Mouse (Mus musculus): Measurements from ENCODE around the gene Gemin2. TPM values are rescaled to one million over a fixed set of nuclear protein-coding genes. Genes with fewer than 3 reads are reported as not detected.
A peak's percentile ranks its signal among the peaks of the same experiment; 100 is the strongest.

Gemin2 gene
- polyA plus RNA-seq, 1 experiment, result 31.1 TPM

- peak; percentile 51; the same call in 1 of the 2 replicates for TF ChIP-seq EP300 (IDR thresholded peaks at IDR 0.05; ENCODE audit: insufficient read depth, low read depth, low read length)
- peak; percentile 86 for TF ChIP-seq POLR2A (IDR thresholded peaks at IDR 0.05; ENCODE audit: insufficient read depth, low read length)
- TF ChIP-seq CTCF (IDR thresholded peaks at IDR 0.05; ENCODE audit: low read depth, low read length), result no peak
- Histone ChIP-seq H3K4me3 (ENCODE audit: low read depth, low read length) (peak within 1 kb of the TSS; percentile 74), H3K27me3 (ENCODE audit: control insufficient read depth, insufficient read depth, low read length, poor library complexity, severe bottlenecking) (no peaks in the 10 kb centered on the region), H3K36me3 (ENCODE audit: control insufficient read depth, insufficient read depth, low read length, poor library complexity, severe bottlenecking) (no peaks in the 10 kb centered on the region), H3K9ac (ENCODE audit: low read depth, poor library complexity, severe bottlenecking) (peak within 1 kb of the TSS; percentile 75), H3K27ac (ENCODE audit: insufficient read depth, low read length) (peak within 1 kb of the TSS; percentile 43), H3K4me1 (ENCODE audit: control insufficient read depth, insufficient read depth, low read length) (no peaks in the 10 kb centered on the region), H3K9me3 (replicated peaks; ENCODE audit: control insufficient read depth, insufficient read depth, low read length, poor library complexity, severe bottlenecking) (no peaks in the 10 kb centered on the region)
These were observed 47.9 kb downstream of the Gemin2 start, which contains the start of gene Trappc6b for GRCm38 (mm10) chr12:59060993-59061595. Gene Trappc6b, minus strand, starts transcription at chr12:59061472.

GRCm38 (mm10) chr12:59064837-59065236 lies 51.6 kb downstream of the Gemin2 start:
- Histone ChIP-seq H3K4me3 (ENCODE audit: low read depth, low read length) (no peak overlapping the region), H3K9me3 (replicated peaks; ENCODE audit: control insufficient read depth, insufficient read depth, low read length, poor library complexity, severe bottlenecking) (no peaks in the 10 kb centered on the region), H3K27me3 (ENCODE audit: control insufficient read depth, insufficient read depth, low read length, poor library complexity, severe bottlenecking) (no peaks in the 10 kb centered on the region), H3K4me1 (ENCODE audit: control insufficient read depth, insufficient read depth, low read length) (no peaks in the 10 kb centered on the region), H3K27ac (ENCODE audit: insufficient read depth, low read length) (no peak overlapping the region), H3K9ac (ENCODE audit: low read depth, poor library complexity, severe bottlenecking) (no peak overlapping the region), H3K36me3 (ENCODE audit: control insufficient read depth, insufficient read depth, low read length, poor library complexity, severe bottlenecking) (peaks cover 18% of the 10 kb centered on the region)
- TF ChIP-seq EP300 (IDR thresholded peaks at IDR 0.05; ENCODE audit: insufficient read depth, low read depth, low read length) (no peak), CTCF (IDR thresholded peaks at IDR 0.05; ENCODE audit: low read depth, low read length) (no peak), POLR2A (IDR thresholded peaks at IDR 0.05; ENCODE audit: insufficient read depth, low read length) (no peak)

GRCm38 (mm10) chr12:59065776-59066175 lies 52.6 kb downstream of the Gemin2 start:
- TF ChIP-seq CTCF (IDR thresholded peaks at IDR 0.05; ENCODE audit: low read depth, low read length), result no peak
- TF ChIP-seq EP300 (IDR thresholded peaks at IDR 0.05; ENCODE audit: insufficient read depth, low read depth, low read length), result no peak
- TF ChIP-seq POLR2A (IDR thresholded peaks at IDR 0.05; ENCODE audit: insufficient read depth, low read length), result no peak
- Histone ChIP-seq H3K36me3 (ENCODE audit: control insufficient read depth, insufficient read depth, low read length, poor library complexity, severe bottlenecking) (peaks cover 26% of the 10 kb centered on the region), H3K27ac (ENCODE audit: insufficient read depth, low read length) (peak overlapping the region; percentile 84), H3K9me3 (replicated peaks; ENCODE audit: control insufficient read depth, insufficient read depth, low read length, poor library complexity, severe bottlenecking) (no peaks in the 10 kb centered on the region), H3K9ac (ENCODE audit: low read depth, poor library complexity, severe bottlenecking) (peak overlapping the region; percentile 70), H3K4me1 (ENCODE audit: control insufficient read depth, insufficient read depth, low read length) (no peaks in the 10 kb centered on the region), H3K27me3 (ENCODE audit: control insufficient read depth, insufficient read depth, low read length, poor library complexity, severe bottlenecking) (no peaks in the 10 kb centered on the region), H3K4me3 (ENCODE audit: low read depth, low read length) (peak overlapping the region; percentile 90; the same call in 1 of the 2 replicates)

GRCm38 (mm10) chr12:59066448-59067077 lies 53.4 kb downstream of the Gemin2 start, which contains the start of gene Pnn:
Gene Pnn, plus strand, starts transcription at chr12:59066884.
- H3K9me3 ChIP-seq (replicated peaks; ENCODE audit: control insufficient read depth, insufficient read depth, low read length, poor library complexity, severe bottlenecking), result no peaks in the 10 kb centered on the region
- H3K9ac ChIP-seq (ENCODE audit: low read depth, poor library complexity, severe bottlenecking), result peak within 1 kb of the TSS; percentile 98
- no peaks in the 10 kb centered on the region for H3K4me1 ChIP-seq (ENCODE audit: control insufficient read depth, insufficient read depth, low read length)
- peak within 1 kb of the TSS; percentile 90 for H3K4me3 ChIP-seq (ENCODE audit: low read depth, low read length)
- no peaks in the 10 kb centered on the region for H3K27me3 ChIP-seq (ENCODE audit: control insufficient read depth, insufficient read depth, low read length, poor library complexity, severe bottlenecking)
- H3K27ac ChIP-seq (ENCODE audit: insufficient read depth, low read length), result peak within 1 kb of the TSS; percentile 84
- TF ChIP-seq CTCF (IDR thresholded peaks at IDR 0.05; ENCODE audit: low read depth, low read length) (no peak), POLR2A (IDR thresholded peaks at IDR 0.05; ENCODE audit: insufficient read depth, low read length) (peak; percentile 61), EP300 (IDR thresholded peaks at IDR 0.05; ENCODE audit: insufficient read depth, low read depth, low read length) (no peak)
- H3K36me3 ChIP-seq (ENCODE audit: control insufficient read depth, insufficient read depth, low read length, poor library complexity, severe bottlenecking), result peaks cover 34% of the 10 kb centered on the region

- no peaks in the 10 kb centered on the region for H3K27me3 ChIP-seq (ENCODE audit: control insufficient read depth, insufficient read depth, low read length, poor library complexity, severe bottlenecking)
- TF ChIP-seq EP300 (IDR thresholded peaks at IDR 0.05; ENCODE audit: insufficient read depth, low read depth, low read length) (no peak), CTCF (IDR thresholded peaks at IDR 0.05; ENCODE audit: low read depth, low read length) (no peak), POLR2A (IDR thresholded peaks at IDR 0.05; ENCODE audit: insufficient read depth, low read length) (no peak)
These were observed 53.9 kb downstream of the Gemin2 start for GRCm38 (mm10) chr12:59067095-59067494.

GRCm38 (mm10) chr12:59068791-59069190 lies 55.6 kb downstream of the Gemin2 start:
- H3K27ac ChIP-seq (ENCODE audit: insufficient read depth, low read length), result no peak overlapping the region
- H3K9me3 ChIP-seq (replicated peaks; ENCODE audit: control insufficient read depth, insufficient read depth, low read length, poor library complexity, severe bottlenecking), result no peaks in the 10 kb centered on the region
- TF ChIP-seq CTCF (IDR thresholded peaks at IDR 0.05; ENCODE audit: low read depth, low read length) (no peak), EP300 (IDR thresholded peaks at IDR 0.05; ENCODE audit: insufficient read depth, low read depth, low read length) (no peak), POLR2A (IDR thresholded peaks at IDR 0.05; ENCODE audit: insufficient read depth, low read length) (no peak)
- peaks cover 44% of the 10 kb centered on the region for H3K36me3 ChIP-seq (ENCODE audit: control insufficient read depth, insufficient read depth, low read length, poor library complexity, severe bottlenecking)
- no peak overlapping the region for H3K4me3 ChIP-seq (ENCODE audit: low read depth, low read length)
- no peaks in the 10 kb centered on the region for H3K27me3 ChIP-seq (ENCODE audit: control insufficient read depth, insufficient read depth, low read length, poor library complexity, severe bottlenecking)
- no peak overlapping the region for H3K9ac ChIP-seq (ENCODE audit: low read depth, poor library complexity, severe bottlenecking)
- no peaks in the 10 kb centered on the region for H3K4me1 ChIP-seq (ENCODE audit: control insufficient read depth, insufficient read depth, low read length)

More at GRCm38 (mm10) chr12:59067095-59067494, 53.9 kb downstream of the Gemin2 start:
- H3K4me3 ChIP-seq (ENCODE audit: low read depth, low read length), result peak overlapping the region; percentile 83
- H3K4me1 ChIP-seq (ENCODE audit: control insufficient read depth, insufficient read depth, low read length), result no peaks in the 10 kb centered on the region
- 0 out of 2 replicates have a peak overlapping the region, but pooled peaks have one; percentile 20 for H3K27ac ChIP-seq (ENCODE audit: insufficient read depth, low read length)
- H3K9ac ChIP-seq (ENCODE audit: low read depth, poor library complexity, severe bottlenecking), result peak overlapping the region; percentile 98
- peaks cover 36% of the 10 kb centered on the region for H3K36me3 ChIP-seq (ENCODE audit: control insufficient read depth, insufficient read depth, low read length, poor library complexity, severe bottlenecking)
- no peaks in the 10 kb centered on the region for H3K9me3 ChIP-seq (replicated peaks; ENCODE audit: control insufficient read depth, insufficient read depth, low read length, poor library complexity, severe bottlenecking)
